Mouse (Mus musculus) hindbrain, embryonic 16.5 days (tissue): Measurements from ENCODE around the gene Coro6. TPM values are rescaled to one million over a fixed set of nuclear protein-coding genes. Genes with fewer than 3 reads are reported as not detected.

Experiments
- ATAC-seq: fragments of 200-750 bp; cut with Nextera tagmentation; 2 replicates; pipeline ENCODE4 v1.8.0; 2017; ENCODE audit warnings: moderate TSS enrichment, moderate library complexity
- H3K27ac ChIP-seq: fragments of 300-500 bp; sonication (generic); 2 replicates; pipeline ENCODE4 v1.5.1; 2014; ENCODE audit warnings: low read depth, mild to moderate bottlenecking, control low read depth, low read length, moderate library complexity
- H3K27me3 ChIP-seq: fragments of 300-500 bp; sonication (generic); replicated peaks from 2 replicates; pipeline ENCODE4 v1.6.1; 2014; ENCODE audit warnings: low read length; ENCODE audit not compliant: control insufficient read depth, insufficient read depth
- H3K36me3 ChIP-seq: fragments of 300-500 bp; sonication (generic); 2 replicates; pipeline ENCODE4 v1.6.1; 2014; ENCODE audit warnings: mild to moderate bottlenecking, low read length, moderate library complexity, mixed read lengths; ENCODE audit not compliant: control insufficient read depth, insufficient read depth
- H3K4me1 ChIP-seq: fragments of 300-500 bp; sonication (generic); 2 replicates; pipeline ENCODE4 v1.6.1; 2014; ENCODE audit warnings: low read depth, low read length; ENCODE audit not compliant: control insufficient read depth, insufficient read depth
- H3K4me2 ChIP-seq: fragments of 300-500 bp; sonication (generic); 2 replicates; pipeline ENCODE4 v1.6.1; 2014; ENCODE audit warnings: mild to moderate bottlenecking, low read length, control low read depth, moderate library complexity
- H3K4me3 ChIP-seq: fragments of 300-500 bp; sonication (generic); 2 replicates; pipeline ENCODE4 v1.5.1; 2014; ENCODE audit warnings: mild to moderate bottlenecking, low read length, control low read depth, moderate library complexity
- H3K9ac ChIP-seq: fragments of 300-500 bp; sonication (generic); 2 replicates; pipeline ENCODE4 v1.6.1; 2014; ENCODE audit warnings: low read depth, mild to moderate bottlenecking, control low read depth, low read length, moderate library complexity
- H3K9me3 ChIP-seq: fragments of 300-500 bp; sonication (generic); 2 replicates; pipeline ENCODE4 v1.6.1; 2014; ENCODE audit warnings: mild to moderate bottlenecking, low read length, moderate library complexity; ENCODE audit not compliant: control insufficient read depth
- WGBS: fragments of 180-500 bp; shearing (Covaris S2); extraction: QIAGEN DNeasy Blood & Tissue Kit; methylation state at CpG from one replicate; pipeline ENCODE4 v1.1.7; 2014; 5-methylcytosine and 5-hydroxymethylcytosine counted together
- polyA plus RNA-seq: library from polyadenylated mRNA; unstranded; fragments of >200 nt; fragmentation: Nextera tagmentation; extraction: Ambion mirVana; gene quantifications from 2 replicates; pipeline ENCODE4 v1.2.1, GENCODE M21; 2015

The Coro6 gene
- polyA plus RNA-seq, 1 experiment from 2014 or later: 1.3 TPM

- H3K9me3 ChIP-seq: no peaks in the 10 kb centered on the region
- peak within 1 kb of the TSS; percentile 98 for H3K9ac ChIP-seq
- peaks cover 69% of the 10 kb centered on the region for H3K4me1 ChIP-seq
- under 1% methylated on average over 41 of the region's 87 CpGs for WGBS
- peak within 1 kb of the TSS; percentile 95 for H3K4me3 ChIP-seq
- no peaks in the 10 kb centered on the region for H3K36me3 ChIP-seq
- ATAC-seq: peak; percentile 69
- no peaks in the 10 kb centered on the region for H3K27me3 ChIP-seq
- H3K27ac ChIP-seq: peak within 1 kb of the TSS; percentile 92
- peak within 1 kb of the TSS; percentile 76 for H3K4me2 ChIP-seq
Observed at GRCm38 (mm10) chr11:77489591-77490235, 27.5 kb downstream of the Coro6 start, which contains the start of gene Ankrd13b. TSS of gene Ankrd13b (minus strand) at chr11:77489678.

DNA sequence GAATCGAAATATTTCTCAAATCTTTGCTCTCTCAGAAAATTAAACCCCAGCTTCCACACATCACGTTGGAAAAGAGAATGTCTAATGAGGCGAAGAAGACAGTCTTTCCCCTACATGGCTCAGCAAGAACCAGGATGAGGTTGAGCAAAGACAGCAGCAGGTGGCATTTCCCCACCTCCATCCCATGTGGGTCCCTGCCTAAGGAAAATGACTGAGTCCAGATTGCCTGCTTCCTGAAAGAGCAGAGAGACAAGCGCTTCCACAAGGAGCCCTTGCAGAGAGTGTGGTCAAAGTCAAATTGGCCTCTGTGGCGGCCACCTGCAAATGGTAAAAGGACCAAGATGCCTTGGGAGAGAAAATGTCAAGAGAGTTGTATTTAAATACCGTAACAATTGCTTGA, 28.2 kb downstream of the Coro6 start:
- Histone ChIP-seq H3K4me3 (peak overlapping the region; percentile 95), H3K27me3 (no peaks in the 10 kb centered on the region), H3K4me2 (peak overlapping the region; percentile 76), H3K27ac (peak overlapping the region; percentile 92), H3K9me3 (no peaks in the 10 kb centered on the region), H3K9ac (peak overlapping the region; percentile 98), H3K4me1 (peaks cover 71% of the 10 kb centered on the region), H3K36me3 (no peaks in the 10 kb centered on the region)
- WGBS: 59% methylated on average over 6 of the region's 6 CpGs
- no peak for ATAC-seq

DNA sequence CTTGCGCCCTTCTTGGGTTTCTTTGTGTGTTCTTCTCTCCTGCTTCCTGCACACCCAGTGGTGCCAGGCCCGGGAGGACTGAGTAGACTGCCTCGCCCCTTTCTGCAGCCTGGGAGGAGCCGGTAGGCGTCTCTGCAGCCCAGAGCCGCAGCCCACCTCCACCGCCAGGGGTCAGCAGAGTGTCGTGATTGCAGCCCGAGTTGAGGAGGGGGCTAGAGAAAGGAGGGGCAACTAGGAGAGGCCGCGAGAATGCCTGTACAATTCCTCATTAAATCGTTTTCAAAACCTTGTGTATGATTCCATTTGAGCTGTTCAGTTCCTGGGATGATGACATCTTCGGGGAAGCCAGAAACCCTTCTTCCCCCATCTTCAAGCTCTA, 28.9 kb downstream of the Coro6 start:
- H3K36me3 ChIP-seq: no peaks in the 10 kb centered on the region
- H3K27ac ChIP-seq: peak overlapping the region; percentile 90
- H3K4me3 ChIP-seq: peak overlapping the region; percentile 95
- WGBS: under 1% methylated on average over 13 of the region's 13 CpGs
- ATAC-seq: peak; percentile 64
- peaks cover 70% of the 10 kb centered on the region for H3K4me1 ChIP-seq
- no peaks in the 10 kb centered on the region for H3K27me3 ChIP-seq
- no peaks in the 10 kb centered on the region for H3K9me3 ChIP-seq
- peak overlapping the region; percentile 76 for H3K4me2 ChIP-seq
- peak overlapping the region; percentile 93 for H3K9ac ChIP-seq

DNA sequence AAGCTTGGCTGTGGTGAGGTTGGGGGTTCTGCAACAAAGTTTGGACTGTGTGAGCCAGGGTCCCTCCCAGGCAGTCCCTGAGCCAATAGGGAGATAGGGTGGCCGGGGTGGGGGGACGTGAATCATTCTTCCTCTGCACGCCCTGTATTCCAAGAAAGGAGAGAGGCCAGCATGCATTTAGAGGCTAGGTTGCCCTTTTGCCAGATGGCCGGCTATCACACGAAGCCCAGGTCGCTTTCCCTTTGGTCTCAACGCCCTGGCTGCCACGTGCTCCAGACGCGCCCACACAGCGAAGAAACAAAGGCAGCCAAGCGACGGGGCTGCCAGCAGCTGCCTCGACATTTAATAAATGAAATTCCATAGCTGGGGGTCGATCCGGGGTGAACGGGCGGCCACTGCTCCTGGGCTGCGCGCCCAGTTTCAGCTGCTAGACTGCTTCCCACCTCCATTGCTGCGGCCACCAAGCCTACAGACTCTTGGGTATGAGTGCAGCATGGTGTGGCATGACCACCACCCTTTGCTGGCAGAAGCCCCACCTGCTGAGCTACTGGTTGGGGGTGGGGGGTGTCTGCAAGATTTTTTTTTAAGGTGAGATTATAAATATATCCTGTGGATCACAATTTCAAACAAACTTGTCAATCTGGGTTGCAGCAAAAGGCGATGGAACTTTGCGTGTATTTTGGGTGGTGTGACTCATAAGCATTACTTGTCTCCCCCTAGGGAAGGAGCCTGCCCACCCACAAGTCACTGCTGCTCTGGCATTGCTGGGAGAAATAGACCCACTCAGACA, 29.5 kb downstream of the Coro6 start:
- Histone ChIP-seq H3K27ac (peak overlapping the region; percentile 90), H3K36me3 (no peaks in the 10 kb centered on the region), H3K9me3 (no peaks in the 10 kb centered on the region), H3K4me1 (peaks cover 64% of the 10 kb centered on the region), H3K9ac (peak overlapping the region; percentile 93), H3K4me2 (peak overlapping the region; percentile 76), H3K27me3 (no peaks in the 10 kb centered on the region), H3K4me3 (peak overlapping the region; percentile 95)
- peak; percentile 66 for ATAC-seq
- 0% methylated on average over 23 of the region's 23 CpGs for WGBS

DNA sequence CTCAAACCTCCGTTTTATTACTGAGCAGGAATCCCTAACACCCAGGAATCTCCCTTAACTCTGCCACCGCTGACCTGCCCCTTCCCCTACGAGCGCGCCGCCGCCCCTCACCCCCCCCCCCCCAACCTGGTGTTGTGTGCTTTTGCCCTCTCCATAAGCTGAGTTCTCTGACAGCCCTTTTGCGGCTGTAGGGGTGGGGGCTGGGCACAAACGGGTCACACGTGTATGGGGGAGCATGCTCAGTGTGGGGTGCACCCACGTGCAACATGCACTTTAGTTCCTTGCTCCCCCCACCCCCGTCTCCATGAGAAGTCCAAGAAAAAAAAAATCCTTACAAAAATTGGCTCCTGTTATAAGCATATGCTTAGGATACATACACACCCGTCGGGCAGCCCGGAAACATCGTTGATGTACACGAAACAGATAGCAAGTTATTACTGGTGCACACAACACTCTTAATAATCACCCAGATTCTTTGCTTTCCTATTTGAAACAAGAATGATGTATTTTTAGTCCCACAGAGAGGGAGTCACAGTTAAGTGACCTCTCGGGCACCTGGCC, 30.2 kb downstream of the Coro6 start:
- H3K27ac ChIP-seq: peak overlapping the region; percentile 90
- peak overlapping the region; percentile 95 for H3K4me3 ChIP-seq
- ATAC-seq: no peak
- peaks cover 64% of the 10 kb centered on the region for H3K4me1 ChIP-seq
- H3K4me2 ChIP-seq: peak overlapping the region; percentile 76
- H3K36me3 ChIP-seq: no peaks in the 10 kb centered on the region
- WGBS: 0% methylated on average over 15 of the region's 18 CpGs
- H3K9ac ChIP-seq: peak overlapping the region; percentile 93
- no peaks in the 10 kb centered on the region for H3K9me3 ChIP-seq
- no peaks in the 10 kb centered on the region for H3K27me3 ChIP-seq

- Histone ChIP-seq H3K36me3 (no peaks in the 10 kb centered on the region), H3K9me3 (no peaks in the 10 kb centered on the region), H3K4me3 (peak overlapping the region; percentile 95), H3K4me1 (peaks cover 63% of the 10 kb centered on the region), H3K27me3 (no peaks in the 10 kb centered on the region), H3K9ac (peak overlapping the region; percentile 93), H3K4me2 (peak overlapping the region; percentile 76), H3K27ac (peak overlapping the region; percentile 90)
- under 1% methylated on average over 28 of the region's 32 CpGs for WGBS
- peak; percentile 81 for ATAC-seq
Observed at GRCm38 (mm10) chr11:77492911-77493332, 30.7 kb downstream of the Coro6 start.

DNA sequence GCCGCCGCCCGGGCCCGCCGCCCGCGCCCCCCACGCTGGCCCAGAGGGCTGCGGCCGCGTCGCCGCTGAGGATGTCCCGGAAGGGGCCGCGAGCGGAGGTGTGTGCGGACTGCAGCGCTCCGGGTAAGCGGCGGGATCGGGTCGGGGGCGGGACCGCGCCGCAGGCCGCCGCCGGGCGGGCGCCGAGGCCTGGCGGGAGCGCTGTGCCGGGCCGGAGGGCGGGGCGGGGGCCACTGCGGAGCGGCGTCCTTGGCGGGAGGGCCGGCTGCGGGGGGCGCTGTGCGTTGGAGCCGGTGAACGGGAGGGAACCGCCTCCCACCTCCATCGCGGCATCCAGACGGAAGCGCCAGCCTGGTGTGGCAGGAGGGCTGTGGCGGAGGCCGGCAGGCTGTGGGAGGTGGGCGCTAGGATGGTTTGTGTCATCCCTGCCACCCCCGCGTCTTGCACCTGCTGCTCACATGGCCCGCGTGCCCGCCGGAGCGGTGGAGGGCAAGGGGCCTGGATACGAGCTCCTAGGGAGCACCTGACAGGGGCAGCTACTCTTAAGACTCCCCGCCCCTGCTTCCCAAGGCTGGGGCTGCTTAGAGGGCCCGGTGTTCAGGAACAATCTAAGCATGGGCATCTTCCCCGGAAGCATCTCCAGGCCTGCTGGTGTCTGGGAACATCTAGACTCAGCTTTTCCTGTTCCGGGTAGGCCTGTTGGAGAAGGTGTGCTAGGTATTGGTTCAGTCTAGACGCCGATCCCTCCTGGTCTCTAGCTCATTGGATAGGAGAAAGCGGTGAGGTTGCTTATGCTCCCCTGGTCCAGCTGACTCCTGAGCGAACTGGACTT, 31.5 kb downstream of the Coro6 start, which contains the start of gene Git1:
Git1 (plus strand) TSS at position 51 of the 832 bp plus-strand sequence.
- Histone ChIP-seq H3K9me3 (no peaks in the 10 kb centered on the region), H3K4me3 (peak within 1 kb of the TSS; percentile 95), H3K9ac (peak within 1 kb of the TSS; percentile 93), H3K4me1 (peaks cover 65% of the 10 kb centered on the region), H3K27me3 (no peaks in the 10 kb centered on the region), H3K36me3 (no peaks in the 10 kb centered on the region), H3K27ac (peak within 1 kb of the TSS; percentile 90), H3K4me2 (peak within 1 kb of the TSS; percentile 77)
- no peak for ATAC-seq
- WGBS: 2% methylated on average over 38 of the region's 74 CpGs

DNA sequence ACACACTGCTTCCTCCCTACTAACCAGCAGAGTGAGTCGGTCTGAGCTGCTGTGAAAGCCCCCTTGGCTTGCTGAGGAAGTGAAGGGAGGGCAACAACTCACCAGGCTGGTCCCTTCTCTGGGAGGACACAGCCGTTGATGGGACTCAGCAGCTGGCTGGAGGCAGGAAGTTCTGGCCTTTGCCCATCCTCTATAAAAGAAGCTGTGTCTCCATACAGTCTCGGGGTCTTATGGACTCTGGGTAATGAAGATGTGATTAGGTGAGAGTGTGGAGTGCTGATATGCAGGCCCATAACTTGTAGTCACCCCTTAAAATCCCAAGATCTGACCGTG, 32.1 kb downstream of the Coro6 start:
- 39% methylated on average over 4 of the region's 4 CpGs for WGBS
- peaks cover 67% of the 10 kb centered on the region for H3K4me1 ChIP-seq

More for the DNA sequence above, 32.1 kb downstream of the Coro6 start:
- Histone ChIP-seq H3K27ac (peak overlapping the region; percentile 90), H3K4me3 (peak overlapping the region; percentile 95), H3K36me3 (no peaks in the 10 kb centered on the region), H3K9me3 (no peaks in the 10 kb centered on the region), H3K27me3 (no peaks in the 10 kb centered on the region), H3K4me2 (peak overlapping the region; percentile 77), H3K9ac (peak overlapping the region; percentile 93)
- no peak for ATAC-seq
